Mouse (Mus musculus): ENCODE measurements around the gene Bend5.

GRCm38 (mm10) chr4:111502965-111503727, 88.3 kb downstream of the Bend5 start:
- TF ChIP-seq CTCF (conservative IDR thresholded peaks at IDR 0.05; ENCODE audit: low read length) (no peak), NANOG (IDR thresholded peaks at IDR 0.05; ENCODE audit: borderline replicate concordance, low read length) (no peak)

Measured in E14TG2a.4 (cell line).